Mouse (Mus musculus): ENCODE measurements around the gene Chn2.

DNA sequence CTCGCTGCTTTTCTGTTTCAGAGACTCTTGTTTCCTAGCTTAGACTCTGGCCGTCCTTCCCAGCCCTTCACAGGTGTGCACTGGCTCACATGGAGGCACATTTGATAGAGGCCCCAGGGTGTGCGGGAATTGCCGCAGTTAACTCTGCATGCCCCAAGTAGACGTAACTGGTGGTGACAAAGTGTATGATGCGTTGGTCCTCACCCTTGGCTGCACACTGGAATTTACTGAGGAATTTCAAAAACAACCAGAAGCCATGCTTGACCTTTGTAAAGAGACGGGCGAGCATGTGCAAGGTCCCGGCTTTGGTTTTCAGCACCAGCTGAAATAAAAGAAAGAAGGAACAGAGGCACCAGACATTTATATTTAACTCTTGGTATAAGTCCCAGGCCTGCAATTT is 189.1 kb downstream of the Chn2 start:
- TF ChIP-seq ZMIZ1 (IDR thresholded peaks at IDR 0.05; ENCODE audit: low read depth, low read length) (no peak), POLR2AphosphoS2 (IDR thresholded peaks at IDR 0.05; ENCODE audit: low read length) (no peak), EP300 (IDR thresholded peaks at IDR 0.05; ENCODE audit: low read depth in 1 of 2, low read length in 2 of 2) (no peak), TAL1 (IDR thresholded peaks at IDR 0.05; ENCODE audit: low read length) (no peak), GATA1 (IDR thresholded peaks at IDR 0.05; ENCODE audit: low read depth, low read length) (no peak), UBTF (IDR thresholded peaks at IDR 0.05; ENCODE audit: borderline replicate concordance, insufficient read depth, low read depth, low read length) (no peak), CHD2 (IDR thresholded peaks at IDR 0.05; ENCODE audit: low read length) (no peak), NELFE (IDR thresholded peaks at IDR 0.05; ENCODE audit: low read depth, low read length) (no peak), RCOR1 (IDR thresholded peaks at IDR 0.05; ENCODE audit: low read depth, low read length) (no peak), CTCF (IDR thresholded peaks at IDR 0.05 in 2 of 3, conservative IDR thresholded peaks at IDR 0.05 in 1 of 3; ENCODE audit: control insufficient read depth in 1 of 3, insufficient read depth in 1 of 3, low read depth in 2 of 3, low read length in 3 of 3, poor library complexity in 1 of 3, severe bottlenecking in 1 of 3) (no peak)
